10 mouse cellular contexts compared by ENCODE assay signal in genomic region chr7:117388284-117388988, GRCm38 (mm10).
"Had no signal": no experiment of that assay in that cellular context is flagged by ENCODE, and none has a peak within 500 bp of the region (broad histone marks: within the 10 kb centered on the region; RNA-seq: fewer than 3 reads in every experiment).

No protein-coding gene starts in this region.

- DNase-seq: lung, adult 2 months; lung, postnatal 36 days; thymus, postnatal 14 days had no signal

- H3K4me3 ChIP-seq: limb, embryonic 12.5 days; midbrain, embryonic 15.5 days; neural tube, embryonic 12.5 days had no signal

- H3K27ac ChIP-seq: limb, embryonic 12.5 days; midbrain, embryonic 15.5 days; neural tube, embryonic 12.5 days; stomach, postnatal 0 days had no signal

- H3K9me3 ChIP-seq: limb, embryonic 12.5 days; midbrain, embryonic 15.5 days; neural tube, embryonic 12.5 days had no signal

- ATAC-seq: inflammation-experienced regulatory T-cells, adult 6 months; lung, postnatal 0 days; midbrain, embryonic 15.5 days had no signal

- H3K27me3 ChIP-seq: limb, embryonic 12.5 days; midbrain, embryonic 15.5 days; neural tube, embryonic 12.5 days had no signal

- H3K9ac ChIP-seq: limb, embryonic 12.5 days; midbrain, embryonic 15.5 days; neural tube, embryonic 12.5 days had no signal

- H3K4me2 ChIP-seq: limb, embryonic 12.5 days; midbrain, embryonic 11.5 days; midbrain, embryonic 15.5 days; neural tube, embryonic 12.5 days had no signal

- H3K36me3 ChIP-seq: limb, embryonic 12.5 days; midbrain, embryonic 15.5 days; neural tube, embryonic 12.5 days had no signal
